Mouse (Mus musculus): Measurements from ENCODE around the gene Nfia. TPM values are rescaled to one million over a fixed set of nuclear protein-coding genes. Genes with fewer than 3 reads are reported as not detected.

Nfia gene
- polyA plus RNA-seq, 1 experiment from 2014 or later = 40.5 TPM

DNA sequence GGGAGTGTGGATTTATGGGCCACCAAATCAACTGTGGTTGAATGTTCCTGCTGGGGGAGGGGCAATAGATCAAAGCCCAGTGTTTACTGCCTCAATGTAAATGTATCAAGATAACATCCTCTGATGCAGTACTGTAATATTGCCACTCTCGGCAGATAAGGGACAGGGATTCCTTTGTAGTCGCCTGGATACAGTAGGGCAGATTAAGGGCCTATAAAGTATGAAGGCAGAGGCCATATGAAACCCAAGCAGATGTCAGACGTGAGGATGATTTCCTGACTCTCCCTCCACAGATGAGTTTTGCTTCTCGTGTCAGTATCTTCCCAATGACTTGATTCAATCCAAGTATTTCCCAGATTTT lies 334.5 kb downstream of the Nfia start:
- CTCF ChIA-PET = interaction anchor here (1.3 to 2.1 kb wide), 3 partner anchors 9 to 359 kb away, joined by 3 to 5 read pairs (median 5); no protein-coding TSS in a partner anchor
- DNase-seq (ENCODE audit: low read depth, low spot score) = no peak
- H3K27me3 ChIP-seq = no peaks in the 10 kb centered on the region
- no peak for ATAC-seq
- TF ChIP-seq CTCF (IDR thresholded peaks at IDR 0.05) = no peak
- in situ Hi-C loops (cut with MboI; ENCODE audit: low pct_unique_long_range_greater_than_20kb) = loop anchor here (10.0 to 25.0 kb wide), 2 partner anchors 332 to 1395 kb away; partner anchors contain the start of genes E130114P18Rik and Nfia
- POLR2A ChIA-PET = no interaction called here

DNA sequence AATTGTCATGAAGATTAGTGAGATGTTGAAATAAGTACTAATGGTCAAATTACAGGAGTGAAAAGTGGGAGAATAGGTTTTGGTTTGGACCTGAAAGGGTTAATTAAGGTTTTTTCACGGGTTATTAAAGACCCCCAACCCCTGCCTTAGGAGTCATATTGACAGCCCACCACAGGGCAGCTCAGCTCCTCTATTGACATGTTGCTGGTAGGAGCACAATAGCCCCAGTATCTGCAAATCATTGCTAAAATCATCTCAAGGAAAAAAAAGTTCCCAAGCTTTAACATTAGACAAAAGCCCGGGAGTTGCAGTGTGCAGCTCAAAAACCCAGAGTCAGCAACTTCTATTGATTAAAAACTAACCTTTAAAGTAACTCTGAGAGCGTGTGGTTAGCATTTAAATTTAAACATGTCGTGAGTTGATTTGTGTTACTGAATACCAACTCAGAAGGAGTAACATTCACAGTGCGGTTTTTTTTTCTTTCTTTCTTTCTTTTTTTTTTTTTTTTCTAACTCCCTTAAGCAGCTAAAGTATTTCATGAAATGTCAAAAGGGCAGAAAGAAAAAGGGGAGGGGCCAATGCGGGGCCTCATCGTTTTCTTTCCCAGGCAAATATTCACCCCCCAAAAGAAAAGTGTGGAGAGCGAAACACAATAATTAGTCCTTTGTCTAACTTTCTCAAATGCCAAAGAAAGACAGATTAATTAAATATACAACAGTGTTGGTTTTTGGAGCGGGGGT lies 335.6 kb downstream of the Nfia start:
- H3K27me3 ChIP-seq = no peaks in the 10 kb centered on the region
- ChIA-PET POLR2A (no interaction called here), CTCF (interaction anchor here (1.3 to 2.1 kb wide), 3 partner anchors 10 to 332 kb away, joined by 3 to 5 read pairs (median 4); no protein-coding TSS in a partner anchor)
- TF ChIP-seq CTCF (IDR thresholded peaks at IDR 0.05) = no peak
- DNase-seq (ENCODE audit: low read depth, low spot score) (no peak), ATAC-seq (no peak)
- in situ Hi-C loops (cut with MboI; ENCODE audit: low pct_unique_long_range_greater_than_20kb) = loop anchor here (10.0 to 25.0 kb wide), 2 partner anchors 333 to 1396 kb away; partner anchors contain the start of genes E130114P18Rik and Nfia

DNA sequence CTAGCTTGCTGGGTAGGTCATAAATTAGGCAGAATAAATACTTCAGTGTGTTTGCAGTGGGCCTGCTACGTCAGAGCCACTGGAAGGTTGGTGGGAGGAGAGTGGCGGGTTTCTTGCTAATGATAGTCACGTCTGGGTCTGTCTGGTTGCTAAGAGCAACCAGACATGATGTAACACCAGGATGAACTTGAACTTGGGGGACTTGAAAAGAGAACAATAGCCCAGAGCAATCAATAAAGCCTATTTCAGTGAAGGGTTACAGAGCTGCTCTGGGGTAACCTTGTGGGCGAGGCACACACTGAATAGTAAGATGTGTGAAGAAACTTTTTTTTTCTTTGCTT lies 336.1 kb downstream of the Nfia start:
- H3K27me3 ChIP-seq = no peaks in the 10 kb centered on the region
- ChIA-PET CTCF (interaction anchor here (1.3 to 1.5 kb wide), 2 partner anchors 15 to 333 kb away, joined by 3 to 4 read pairs; no protein-coding TSS in a partner anchor), POLR2A (no interaction called here)
- DNase-seq (ENCODE audit: low read depth, low spot score) = no peak
- in situ Hi-C loops (cut with MboI; ENCODE audit: low pct_unique_long_range_greater_than_20kb) = loop anchor here (10.0 to 25.0 kb wide), 2 partner anchors 334 to 1396 kb away; partner anchors contain the start of genes E130114P18Rik and Nfia
- no peak for TF ChIP-seq CTCF (IDR thresholded peaks at IDR 0.05)
- no peak for ATAC-seq

DNA sequence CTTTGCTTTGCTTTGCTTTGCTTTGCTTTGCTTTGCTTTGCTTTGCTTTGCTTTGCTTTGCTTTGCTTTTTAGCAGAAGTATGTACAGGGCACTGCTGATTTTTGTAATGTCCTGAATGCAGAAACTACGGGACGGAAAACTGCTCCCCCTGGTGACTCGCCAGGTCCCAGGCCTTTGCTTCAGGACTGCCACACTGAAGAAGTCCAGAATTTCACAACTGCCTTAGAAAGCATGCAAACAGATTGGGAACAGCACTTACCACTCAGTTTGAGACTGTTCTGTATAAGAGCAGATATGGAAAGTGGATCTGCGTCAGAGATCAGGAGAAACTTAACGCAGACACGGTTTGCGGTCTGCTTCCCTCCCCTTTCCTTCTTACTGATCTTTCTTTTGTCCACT lies 336.5 kb downstream of the Nfia start:
- in situ Hi-C loops (cut with MboI; ENCODE audit: low pct_unique_long_range_greater_than_20kb) = loop anchor here (10.0 to 25.0 kb wide), 2 partner anchors 334 to 1397 kb away; partner anchors contain the start of genes E130114P18Rik and Nfia
- CTCF ChIA-PET = interaction anchor here (0.8 to 1.5 kb wide), 2 partner anchors 333 to 1072 kb away, joined by 3 to 4 read pairs; no protein-coding TSS in a partner anchor
- TF ChIP-seq CTCF (IDR thresholded peaks at IDR 0.05) = peak; percentile 69
- no peak for DNase-seq (ENCODE audit: low read depth, low spot score)
- ATAC-seq = peak; percentile 57
- no peaks in the 10 kb centered on the region for H3K27me3 ChIP-seq
- POLR2A ChIA-PET = interaction anchor here (0.5 to 0.7 kb wide), 2 partner anchors 262 to 533 kb away, joined by 3 to 4 read pairs; no protein-coding TSS in a partner anchor

DNA sequence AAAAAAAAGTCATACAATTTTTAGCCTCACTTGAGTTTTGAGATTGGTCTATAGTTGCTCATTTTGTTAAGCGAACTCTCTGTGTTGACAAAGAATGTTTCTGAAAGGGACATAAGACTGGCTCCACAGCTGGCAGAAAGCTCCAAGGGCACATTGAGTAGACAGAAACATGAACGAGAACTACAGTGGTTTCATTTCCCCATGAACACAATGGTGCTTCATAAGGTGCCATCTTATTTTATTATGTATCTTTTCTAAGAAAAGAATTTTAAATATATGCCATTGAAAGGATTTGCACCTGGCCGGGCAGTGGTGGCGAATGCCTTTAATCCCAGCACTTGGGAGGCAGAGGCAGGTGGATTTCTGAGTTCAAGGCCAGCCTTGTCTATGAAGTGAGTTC lies 337.4 kb downstream of the Nfia start:
- in situ Hi-C loops (cut with MboI; ENCODE audit: low pct_unique_long_range_greater_than_20kb) = loop anchor here (10.0 to 25.0 kb wide), 2 partner anchors 335 to 1398 kb away; partner anchors contain the start of genes E130114P18Rik and Nfia
- POLR2A ChIA-PET = interaction anchor here (0.7 kb wide), 2 partner anchors 432 to 534 kb away, joined by 3 to 4 read pairs; no protein-coding TSS in a partner anchor
- H3K27me3 ChIP-seq = no peaks in the 10 kb centered on the region
- DNase-seq (ENCODE audit: low read depth, low spot score) (no peak), ATAC-seq (no peak)
- no peak for TF ChIP-seq CTCF (IDR thresholded peaks at IDR 0.05)
- CTCF ChIA-PET = interaction anchor here (0.8 kb wide), 1 partner anchor 1072 kb away, joined by 3 read pairs; no protein-coding TSS in a partner anchor

DNA sequence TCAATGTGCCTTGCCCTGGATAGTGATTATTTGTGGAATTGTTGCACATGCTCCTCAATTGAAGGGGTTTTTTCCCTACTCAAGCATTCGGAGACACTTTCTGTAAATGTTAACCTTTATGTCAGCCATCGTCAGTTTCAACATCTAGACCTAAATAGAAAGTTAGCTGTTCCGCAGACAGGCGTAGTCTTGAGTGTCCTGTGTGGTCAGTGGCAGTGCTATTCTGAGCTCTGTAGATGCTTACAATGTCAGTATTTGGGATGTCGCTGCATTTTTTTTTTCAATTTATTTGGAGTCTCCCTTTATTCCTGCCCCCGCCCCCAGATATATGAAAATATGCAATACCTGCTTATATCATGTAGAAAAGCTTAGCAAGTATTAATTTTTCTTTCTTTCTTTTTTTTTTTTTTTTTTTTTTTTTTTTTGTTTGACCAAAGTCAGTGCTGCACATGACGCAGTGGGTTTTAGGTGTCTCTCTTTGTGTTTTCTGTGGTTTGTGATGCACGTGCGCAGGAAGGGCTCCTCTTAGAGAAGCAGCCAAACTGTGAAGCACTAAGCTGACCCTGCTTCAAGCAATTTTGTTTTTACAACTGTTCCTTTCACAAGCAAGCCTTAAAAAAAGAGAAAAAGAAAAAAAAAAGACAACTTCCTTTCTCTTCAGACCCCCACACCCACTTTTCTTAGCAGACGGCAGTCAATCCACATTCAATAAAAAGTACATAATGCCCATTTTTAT lies 340.9 kb downstream of the Nfia start:
- in situ Hi-C loops (cut with MboI; ENCODE audit: low pct_unique_long_range_greater_than_20kb) = loop anchor here (25.0 kb wide), 1 partner anchor 1401 kb away; no protein-coding TSS in a partner anchor
- DNase-seq (ENCODE audit: low read depth, low spot score) (no peak), ATAC-seq (no peak)
- TF ChIP-seq CTCF (IDR thresholded peaks at IDR 0.05) = no peak
- ChIA-PET CTCF (interaction anchor here (0.6 kb wide), 1 partner anchor 609 kb away, joined by 3 read pairs; no protein-coding TSS in a partner anchor), POLR2A (interaction anchor here (0.6 to 0.7 kb wide), 3 partner anchors 11 to 168 kb away, joined by 3 to 5 read pairs (median 4); no protein-coding TSS in a partner anchor)
- no peaks in the 10 kb centered on the region for H3K27me3 ChIP-seq

DNA sequence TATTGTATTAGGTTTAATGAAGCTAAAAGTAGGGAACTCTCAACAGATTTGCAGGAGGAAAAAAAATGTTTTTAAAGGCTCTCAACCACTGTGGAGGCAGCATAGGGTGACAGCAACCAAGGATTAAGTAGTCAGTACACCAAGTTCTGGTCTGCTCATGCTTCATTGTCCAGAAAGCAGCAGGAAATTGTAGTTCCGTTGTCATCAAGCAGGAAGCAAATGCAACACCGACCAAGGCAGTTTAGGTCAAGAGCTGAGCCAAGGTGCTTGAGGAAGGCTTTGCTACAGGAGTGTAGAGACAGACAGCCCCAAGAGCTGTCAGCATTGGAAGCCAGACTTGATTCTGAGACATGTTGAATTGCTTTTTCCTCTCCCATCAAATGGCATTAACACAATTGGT lies 342.4 kb downstream of the Nfia start:
- ATAC-seq (no peak), DNase-seq (ENCODE audit: low read depth, low spot score) (no peak)
- TF ChIP-seq CTCF (IDR thresholded peaks at IDR 0.05) = no peak
- no peaks in the 10 kb centered on the region for H3K27me3 ChIP-seq
- in situ Hi-C loops (cut with MboI; ENCODE audit: low pct_unique_long_range_greater_than_20kb) = loop anchor here (25.0 kb wide), 1 partner anchor 1403 kb away; no protein-coding TSS in a partner anchor
- CTCF ChIA-PET = no interaction called here
- POLR2A ChIA-PET = interaction anchor here (0.6 kb wide), 1 partner anchor 431 kb away, joined by 3 read pairs; no protein-coding TSS in a partner anchor

DNA sequence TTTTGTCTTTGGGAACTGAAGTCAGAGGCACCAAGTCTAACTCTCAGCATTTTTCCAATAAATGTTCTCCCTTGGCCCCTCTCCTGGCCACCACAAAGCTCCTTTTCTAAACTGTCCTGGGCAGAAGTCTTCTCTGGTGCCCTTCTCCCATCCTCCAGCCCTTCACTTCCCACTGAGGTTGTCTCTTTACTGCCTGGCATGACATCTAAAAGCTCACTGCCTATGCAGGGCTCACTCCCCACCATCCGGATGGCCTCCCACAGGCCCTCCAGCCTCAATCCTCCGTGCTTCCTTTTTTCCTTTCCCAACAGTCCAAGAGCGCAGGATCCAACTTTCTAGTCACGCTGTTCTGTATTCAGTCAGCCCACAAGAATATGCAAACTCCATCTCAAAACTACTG lies 342.9 kb downstream of the Nfia start:
- DNase-seq (ENCODE audit: low read depth, low spot score) (no peak), ATAC-seq (no peak)
- ChIA-PET POLR2A (interaction anchor here (0.6 kb wide), 1 partner anchor 431 kb away, joined by 3 read pairs; no protein-coding TSS in a partner anchor), CTCF (no interaction called here)
- in situ Hi-C loops (cut with MboI; ENCODE audit: low pct_unique_long_range_greater_than_20kb) = loop anchor here (25.0 kb wide), 1 partner anchor 1403 kb away; no protein-coding TSS in a partner anchor
- no peak for TF ChIP-seq CTCF (IDR thresholded peaks at IDR 0.05)
- no peaks in the 10 kb centered on the region for H3K27me3 ChIP-seq

DNA sequence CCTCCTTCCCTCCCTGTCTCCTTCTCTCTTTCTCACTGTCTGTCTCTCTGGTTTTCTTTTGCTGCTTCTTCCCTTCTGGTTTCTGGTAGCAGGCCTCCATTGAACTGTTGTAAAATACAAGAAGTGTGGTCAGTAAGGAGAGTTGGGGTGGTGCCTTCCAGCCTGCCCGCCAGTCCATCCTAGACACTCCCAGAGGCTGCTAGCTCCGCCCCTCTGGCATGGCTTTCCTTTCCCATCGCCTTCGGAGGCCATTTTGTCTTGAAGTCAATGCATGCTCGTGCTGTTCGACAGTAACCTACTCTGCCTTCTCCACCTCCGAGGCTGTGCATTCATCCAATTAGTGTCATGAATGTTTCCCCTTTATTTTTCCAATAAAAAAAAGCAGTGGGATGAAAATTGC lies 343.5 kb downstream of the Nfia start:
- ATAC-seq = no peak
- ChIA-PET CTCF (no interaction called here), POLR2A (no interaction called here)
- H3K27me3 ChIP-seq = no peaks in the 10 kb centered on the region
- DNase-seq (ENCODE audit: low read depth, low spot score) = no peak
- TF ChIP-seq CTCF (IDR thresholded peaks at IDR 0.05) = no peak
- in situ Hi-C loops (cut with MboI; ENCODE audit: low pct_unique_long_range_greater_than_20kb) = loop anchor here (25.0 kb wide), 1 partner anchor 1404 kb away; no protein-coding TSS in a partner anchor

DNA sequence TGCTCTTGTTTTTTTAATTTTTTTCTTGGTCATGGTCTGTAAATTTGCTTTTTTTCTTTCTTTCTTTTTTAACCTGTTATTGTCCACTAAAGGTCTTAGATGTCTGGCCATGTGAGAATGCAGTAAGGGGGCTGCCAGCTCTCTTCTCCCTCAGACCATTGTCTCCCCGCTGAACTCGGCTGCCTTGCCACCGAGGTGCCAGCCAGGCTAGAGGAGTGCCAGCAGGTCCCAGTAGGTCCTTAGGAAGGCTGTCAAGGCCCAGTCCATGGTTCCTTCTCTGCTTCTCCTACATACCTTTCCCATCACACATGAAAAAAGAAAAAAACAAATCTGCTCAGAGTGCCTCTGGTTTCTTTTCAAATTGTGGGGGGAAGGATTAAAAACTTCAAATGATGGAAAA lies 345.6 kb downstream of the Nfia start:
- H3K27me3 ChIP-seq = no peaks in the 10 kb centered on the region
- in situ Hi-C loops (cut with MboI; ENCODE audit: low pct_unique_long_range_greater_than_20kb) = loop anchor here (25.0 kb wide), 1 partner anchor 1406 kb away; no protein-coding TSS in a partner anchor
- no peak for DNase-seq (ENCODE audit: low read depth, low spot score)
- ChIA-PET POLR2A (no interaction called here), CTCF (no interaction called here)
- no peak for ATAC-seq
- no peak for TF ChIP-seq CTCF (IDR thresholded peaks at IDR 0.05)
